Mouse (Mus musculus): Measurements from ENCODE around the gene Olfr1181. TPM values are rescaled to one million over a fixed set of nuclear protein-coding genes. Genes with fewer than 3 reads are reported as not detected.
"Not testable (repeated sequence)": the region's sequence is repeated elsewhere in the genome, so short reads cannot be mapped to it uniquely, and the experiment has no call there.

The Olfr1181 gene
- polyA plus RNA-seq (2014; fragmentation: Nextera tagmentation; extraction: Ambion mirVana) = not detected in 2 replicates

DNA sequence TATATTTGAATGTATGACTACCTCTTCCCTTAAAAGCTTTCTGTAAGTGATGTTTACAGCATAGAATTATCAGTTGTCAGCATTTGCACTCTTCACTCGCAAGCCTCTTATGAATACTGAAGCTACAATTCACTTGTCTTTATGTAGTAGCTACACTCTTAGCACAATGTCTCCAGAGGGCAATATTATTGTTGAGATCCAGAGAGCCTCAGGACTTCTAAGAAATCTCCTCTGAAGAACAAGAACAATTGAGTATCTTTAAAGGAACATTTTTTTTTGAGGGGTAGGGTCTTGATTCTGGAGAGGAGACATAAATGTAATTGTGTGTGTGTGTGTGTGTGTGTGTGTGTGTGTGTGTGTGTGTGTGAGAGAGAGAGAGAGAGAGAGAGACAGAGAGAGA lies at the start of gene Olfr1181:
TSS of gene Olfr1181 (minus strand) at position 101 of the 400 bp plus-strand sequence.
- no peak within 1 kb of the TSS for H3K4me2 ChIP-seq (replicated peaks; ENCODE audit: low read depth, low read length)
- no peak for ATAC-seq (ENCODE audit: insufficient number of reproducible peaks, insufficient read depth, low FRiP score, low read depth)
- no peaks in the 10 kb centered on the region for H3K4me1 ChIP-seq (ENCODE audit: control insufficient read depth, insufficient read depth, low read length)
- no peaks in the 10 kb centered on the region for H3K36me3 ChIP-seq (ENCODE audit: control insufficient read depth, insufficient read depth, low read length)
- 78% methylated on average over 1 of the region's 1 CpGs for WGBS
- no peak within 1 kb of the TSS for H3K27ac ChIP-seq (ENCODE audit: low read length)
- H3K27me3 ChIP-seq (ENCODE audit: control insufficient read depth, insufficient read depth, low read length) = no peaks in the 10 kb centered on the region
- H3K9me3 ChIP-seq (ENCODE audit: control insufficient read depth, low read depth, low read length) = no peaks in the 10 kb centered on the region
- H3K9ac ChIP-seq (replicated peaks; ENCODE audit: low read depth, low read length) = no peak within 1 kb of the TSS
- no peak within 1 kb of the TSS for H3K4me3 ChIP-seq (ENCODE audit: low read depth, low read length)

DNA sequence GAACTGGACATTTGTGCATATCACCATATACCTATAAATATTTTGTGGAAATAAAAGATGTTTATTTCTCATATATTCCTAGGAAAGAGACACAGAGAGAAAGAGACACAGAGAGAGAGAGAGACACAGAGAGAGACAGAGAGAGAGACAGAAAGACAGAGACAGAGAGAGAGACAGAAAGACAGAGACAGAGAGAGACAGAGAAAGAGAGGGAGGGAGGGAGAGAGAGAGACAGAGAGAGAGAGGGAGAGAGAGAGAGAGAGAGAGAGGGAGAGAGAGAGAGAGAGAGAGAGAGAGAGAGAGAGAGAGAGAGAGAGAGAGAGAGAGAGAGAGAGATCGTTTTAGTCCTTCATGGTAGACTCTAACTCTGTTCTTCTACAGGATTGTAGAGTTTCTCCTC lies 28.6 kb upstream of the Olfr1181 start, which contains the start of gene Olfr1183:
TSS of gene Olfr1183 (plus strand) at position 301 of the 400 bp plus-strand sequence.
- not testable (repeated sequence) for ATAC-seq (ENCODE audit: insufficient number of reproducible peaks, insufficient read depth, low FRiP score, low read depth); H3K4me3 ChIP-seq (ENCODE audit: low read depth, low read length); H3K4me1 ChIP-seq (ENCODE audit: control insufficient read depth, insufficient read depth, low read length); H3K36me3 ChIP-seq (ENCODE audit: control insufficient read depth, insufficient read depth, low read length); H3K27me3 ChIP-seq (ENCODE audit: control insufficient read depth, insufficient read depth, low read length); H3K9me3 ChIP-seq (ENCODE audit: control insufficient read depth, low read depth, low read length); H3K27ac ChIP-seq (ENCODE audit: low read length); H3K9ac ChIP-seq (replicated peaks; ENCODE audit: low read depth, low read length); H3K4me2 ChIP-seq (replicated peaks; ENCODE audit: low read depth, low read length)
- WGBS = 71% methylated on average over 1 of the region's 1 CpGs

DNA sequence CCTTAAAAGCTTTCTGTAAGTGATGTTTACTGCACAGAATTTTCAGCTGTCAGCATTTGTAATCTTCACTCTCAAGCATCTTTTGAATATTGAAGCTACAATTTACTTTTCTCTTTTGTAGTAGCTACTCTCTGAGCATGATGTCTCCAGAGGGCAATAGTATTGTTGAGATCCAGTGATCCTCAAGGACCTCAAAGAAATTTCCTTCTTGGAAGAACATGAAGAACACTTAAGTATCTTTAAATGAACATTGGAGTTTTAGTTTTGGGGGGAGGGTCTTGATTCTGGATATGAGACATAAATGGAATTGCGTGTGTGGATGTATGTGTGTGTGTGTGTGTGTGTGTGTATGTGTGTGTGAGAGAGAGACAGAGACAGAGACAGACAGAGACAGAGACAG lies 23.1 kb upstream of the Olfr1181 start, which contains the start of gene Gm13757:
TSS of gene Gm13757 (minus strand) at position 101 of the 400 bp plus-strand sequence.
- no peak for ATAC-seq (ENCODE audit: insufficient number of reproducible peaks, insufficient read depth, low FRiP score, low read depth)
- Histone ChIP-seq H3K4me3 (ENCODE audit: low read depth, low read length) (no peak within 1 kb of the TSS), H3K4me1 (ENCODE audit: control insufficient read depth, insufficient read depth, low read length) (no peaks in the 10 kb centered on the region), H3K9me3 (ENCODE audit: control insufficient read depth, low read depth, low read length) (no peaks in the 10 kb centered on the region), H3K9ac (replicated peaks; ENCODE audit: low read depth, low read length) (no peak within 1 kb of the TSS), H3K27ac (ENCODE audit: low read length) (no peak within 1 kb of the TSS), H3K4me2 (replicated peaks; ENCODE audit: low read depth, low read length) (no peak within 1 kb of the TSS), H3K36me3 (ENCODE audit: control insufficient read depth, insufficient read depth, low read length) (no peaks in the 10 kb centered on the region), H3K27me3 (ENCODE audit: control insufficient read depth, insufficient read depth, low read length) (no peaks in the 10 kb centered on the region)
- 83% methylated on average over 1 of the region's 1 CpGs for WGBS

GRCm38 (mm10) chr2:88419051-88419450 lies 6.9 kb downstream of the Olfr1181 start, which contains the start of gene Olfr1180:
TSS of gene Olfr1180 (minus strand) at chr2:88419151.
- 72% methylated on average over 2 of the region's 2 CpGs for WGBS
- Histone ChIP-seq H3K9ac (replicated peaks; ENCODE audit: low read depth, low read length) (no peak within 1 kb of the TSS), H3K4me1 (ENCODE audit: control insufficient read depth, insufficient read depth, low read length) (no peaks in the 10 kb centered on the region), H3K27ac (ENCODE audit: low read length) (no peak within 1 kb of the TSS), H3K4me3 (ENCODE audit: low read depth, low read length) (no peak within 1 kb of the TSS), H3K9me3 (ENCODE audit: control insufficient read depth, low read depth, low read length) (no peaks in the 10 kb centered on the region), H3K36me3 (ENCODE audit: control insufficient read depth, insufficient read depth, low read length) (no peaks in the 10 kb centered on the region), H3K4me2 (replicated peaks; ENCODE audit: low read depth, low read length) (no peak within 1 kb of the TSS), H3K27me3 (ENCODE audit: control insufficient read depth, insufficient read depth, low read length) (no peaks in the 10 kb centered on the region)
- ATAC-seq (ENCODE audit: insufficient number of reproducible peaks, insufficient read depth, low FRiP score, low read depth) = no peak

DNA sequence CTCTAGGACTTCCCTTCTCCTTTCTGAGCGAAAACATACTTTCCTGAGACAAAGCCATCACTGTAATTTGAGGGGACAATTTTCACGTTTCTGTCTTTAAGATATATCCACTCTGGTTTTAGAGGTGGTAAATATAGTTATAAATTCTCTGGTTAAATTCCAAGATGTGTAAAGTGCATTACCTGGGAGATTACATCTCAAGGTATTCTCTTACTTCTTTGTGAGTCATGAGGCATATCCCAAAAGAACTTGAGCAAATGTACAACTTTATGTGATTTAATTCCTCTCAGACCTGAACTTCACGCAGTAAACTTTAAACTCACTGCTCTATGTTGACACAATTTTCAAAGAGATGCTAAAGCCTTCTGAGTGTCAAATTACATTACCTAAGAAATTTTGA lies 19.6 kb downstream of the Olfr1181 start, which contains the start of gene Olfr1179:
TSS of gene Olfr1179 (minus strand) at position 101 of the 400 bp plus-strand sequence.
- H3K4me3 ChIP-seq (ENCODE audit: low read depth, low read length) = no peak within 1 kb of the TSS
- no peak within 1 kb of the TSS for H3K9ac ChIP-seq (replicated peaks; ENCODE audit: low read depth, low read length)
- H3K27me3 ChIP-seq (ENCODE audit: control insufficient read depth, insufficient read depth, low read length) = no peaks in the 10 kb centered on the region
- no peak for ATAC-seq (ENCODE audit: insufficient number of reproducible peaks, insufficient read depth, low FRiP score, low read depth)
- H3K27ac ChIP-seq (ENCODE audit: low read length) = no peak within 1 kb of the TSS
- H3K4me2 ChIP-seq (replicated peaks; ENCODE audit: low read depth, low read length) = no peak within 1 kb of the TSS
- H3K9me3 ChIP-seq (ENCODE audit: control insufficient read depth, low read depth, low read length) = no peaks in the 10 kb centered on the region
- WGBS = 80% methylated on average over 3 of the region's 3 CpGs
- no peaks in the 10 kb centered on the region for H3K36me3 ChIP-seq (ENCODE audit: control insufficient read depth, insufficient read depth, low read length)
- H3K4me1 ChIP-seq (ENCODE audit: control insufficient read depth, insufficient read depth, low read length) = no peaks in the 10 kb centered on the region

GRCm38 (mm10) chr2:88386762-88387161 lies 39.2 kb downstream of the Olfr1181 start, which contains the start of gene Olfr1178:
TSS of gene Olfr1178 (plus strand) at chr2:88387062.
- WGBS = 88% methylated on average over 1 of the region's 1 CpGs
- Histone ChIP-seq H3K9me3 (ENCODE audit: control insufficient read depth, low read depth, low read length) (no peaks in the 10 kb centered on the region), H3K9ac (replicated peaks; ENCODE audit: low read depth, low read length) (no peak within 1 kb of the TSS), H3K27ac (ENCODE audit: low read length) (no peak within 1 kb of the TSS), H3K4me2 (replicated peaks; ENCODE audit: low read depth, low read length) (no peak within 1 kb of the TSS), H3K36me3 (ENCODE audit: control insufficient read depth, insufficient read depth, low read length) (no peaks in the 10 kb centered on the region), H3K4me3 (ENCODE audit: low read depth, low read length) (no peak within 1 kb of the TSS), H3K27me3 (ENCODE audit: control insufficient read depth, insufficient read depth, low read length) (no peaks in the 10 kb centered on the region), H3K4me1 (ENCODE audit: control insufficient read depth, insufficient read depth, low read length) (no peaks in the 10 kb centered on the region)
- no peak for ATAC-seq (ENCODE audit: insufficient number of reproducible peaks, insufficient read depth, low FRiP score, low read depth)

Other genes with a start within 250 kb of the Olfr1181 start
- gene Olfr1168, start 244.3 kb downstream of the Olfr1181 start, polyA plus RNA-seq (2014; fragmentation: Nextera tagmentation; extraction: Ambion mirVana) = not detected in 2 replicates
- not detected in 2 replicates for gene Olfr1170, start 197.8 kb downstream of the Olfr1181 start, polyA plus RNA-seq (2014; fragmentation: Nextera tagmentation; extraction: Ambion mirVana)
- not detected in 2 replicates for gene Olfr1173, start 146.3 kb downstream of the Olfr1181 start, polyA plus RNA-seq (2014; fragmentation: Nextera tagmentation; extraction: Ambion mirVana)
- not detected in 2 replicates for gene Olfr1174-ps, start 111.0 kb downstream of the Olfr1181 start, polyA plus RNA-seq (2014; fragmentation: Nextera tagmentation; extraction: Ambion mirVana)
- not detected in 2 replicates for gene Olfr1175-ps, start 99.0 kb downstream of the Olfr1181 start, polyA plus RNA-seq (2014; fragmentation: Nextera tagmentation; extraction: Ambion mirVana)
- not detected in 2 replicates for gene Olfr1176, start 89.5 kb downstream of the Olfr1181 start, polyA plus RNA-seq (2014; fragmentation: Nextera tagmentation; extraction: Ambion mirVana)
- not detected in 2 replicates for gene Olfr1177-ps, start 79.7 kb downstream of the Olfr1181 start, polyA plus RNA-seq (2014; fragmentation: Nextera tagmentation; extraction: Ambion mirVana)
- not detected in 2 replicates for gene Olfr1178, start 39.1 kb downstream of the Olfr1181 start, polyA plus RNA-seq (2014; fragmentation: Nextera tagmentation; extraction: Ambion mirVana)
- gene Olfr1179, start 19.7 kb downstream of the Olfr1181 start, polyA plus RNA-seq (2014; fragmentation: Nextera tagmentation; extraction: Ambion mirVana) = not detected in 2 replicates
- not detected in 2 replicates for gene Olfr1180, start 7.0 kb downstream of the Olfr1181 start, polyA plus RNA-seq (2014; fragmentation: Nextera tagmentation; extraction: Ambion mirVana)
- not detected in 2 replicates for gene Gm13757, start 23.0 kb upstream of the Olfr1181 start, polyA plus RNA-seq (2014; fragmentation: Nextera tagmentation; extraction: Ambion mirVana)
- gene Olfr1183, start 28.7 kb upstream of the Olfr1181 start, polyA plus RNA-seq (2014; fragmentation: Nextera tagmentation; extraction: Ambion mirVana) = not detected in 2 replicates
- not detected in 2 replicates for gene Olfr1184, start 57.4 kb upstream of the Olfr1181 start, polyA plus RNA-seq (2014; fragmentation: Nextera tagmentation; extraction: Ambion mirVana)
- gene Olfr1185-ps1, start 67.1 kb upstream of the Olfr1181 start, polyA plus RNA-seq (2014; fragmentation: Nextera tagmentation; extraction: Ambion mirVana) = not detected in 2 replicates
- gene Olfr1186, start 92.4 kb upstream of the Olfr1181 start, polyA plus RNA-seq (2014; fragmentation: Nextera tagmentation; extraction: Ambion mirVana) = not detected in 2 replicates
- not detected in 2 replicates for gene Olfr1188, start 130.8 kb upstream of the Olfr1181 start, polyA plus RNA-seq (2014; fragmentation: Nextera tagmentation; extraction: Ambion mirVana)
- gene Olfr1189, start 160.3 kb upstream of the Olfr1181 start, polyA plus RNA-seq (2014; fragmentation: Nextera tagmentation; extraction: Ambion mirVana) = not detected in 2 replicates
- gene Olfr1191-ps1, start 214.4 kb upstream of the Olfr1181 start, polyA plus RNA-seq (2014; fragmentation: Nextera tagmentation; extraction: Ambion mirVana) = not detected in 2 replicates
- gene Olfr1192-ps1, start 222.3 kb upstream of the Olfr1181 start, polyA plus RNA-seq (2014; fragmentation: Nextera tagmentation; extraction: Ambion mirVana) = not detected in 2 replicates
- not detected in 2 replicates for gene Olfr1193, start 249.5 kb upstream of the Olfr1181 start, polyA plus RNA-seq (2014; fragmentation: Nextera tagmentation; extraction: Ambion mirVana)

Data from stomach, embryonic 14.5 days (tissue).